Mouse (Mus musculus): ENCODE results near the gene Cfap61. TPM values are rescaled to one million over a fixed set of nuclear protein-coding genes. Genes with fewer than 3 reads are reported as not detected.
A peak's percentile ranks its signal among the peaks of the same experiment; 100 is the strongest.

Cfap61 gene
- polyA plus RNA-seq, 1 experiment from 2014 or later: 2.3 TPM

- no peaks in the 10 kb centered on the region for H3K36me3 ChIP-seq (ENCODE audit: control insufficient read depth, insufficient read depth, low read length)
- no peak overlapping the region for H3K9ac ChIP-seq (ENCODE audit: low read length)
- WGBS: 32% methylated on average over 24 of the region's 24 CpGs
- H3K27ac ChIP-seq (ENCODE audit: low read length): no peak overlapping the region
- no peak overlapping the region for H3K4me2 ChIP-seq (ENCODE audit: low read depth, low read length)
- no peaks in the 10 kb centered on the region for H3K4me1 ChIP-seq (replicated peaks; ENCODE audit: control insufficient read depth, insufficient read depth, low read length)
- H3K4me3 ChIP-seq (ENCODE audit: low read length): no peak overlapping the region
- no peaks in the 10 kb centered on the region for H3K9me3 ChIP-seq (ENCODE audit: control insufficient read depth, low read length)
- no peak for ATAC-seq (ENCODE audit: low read depth)
- no peaks in the 10 kb centered on the region for H3K27me3 ChIP-seq (ENCODE audit: control insufficient read depth, insufficient read depth, low read depth, low read length)
These were observed 110.6 kb downstream of the Cfap61 start for GRCm38 (mm10) chr2:146044926-146045890.

- no peaks in the 10 kb centered on the region for H3K27me3 ChIP-seq (ENCODE audit: control insufficient read depth, insufficient read depth, low read depth, low read length)
- no peak overlapping the region for H3K4me2 ChIP-seq (ENCODE audit: low read depth, low read length)
- H3K4me1 ChIP-seq (replicated peaks; ENCODE audit: control insufficient read depth, insufficient read depth, low read length): no peaks in the 10 kb centered on the region
- 82% methylated on average over 4 of the region's 4 CpGs for WGBS
- H3K27ac ChIP-seq (ENCODE audit: low read length): no peak overlapping the region
- H3K36me3 ChIP-seq (ENCODE audit: control insufficient read depth, insufficient read depth, low read length): no peaks in the 10 kb centered on the region
- H3K9ac ChIP-seq (ENCODE audit: low read length): no peak overlapping the region
- no peaks in the 10 kb centered on the region for H3K9me3 ChIP-seq (ENCODE audit: control insufficient read depth, low read length)
- no peak for ATAC-seq (ENCODE audit: low read depth)
- no peak overlapping the region for H3K4me3 ChIP-seq (ENCODE audit: low read length)
These were observed 113.1 kb downstream of the Cfap61 start for GRCm38 (mm10) chr2:146047691-146048090.

DNA sequence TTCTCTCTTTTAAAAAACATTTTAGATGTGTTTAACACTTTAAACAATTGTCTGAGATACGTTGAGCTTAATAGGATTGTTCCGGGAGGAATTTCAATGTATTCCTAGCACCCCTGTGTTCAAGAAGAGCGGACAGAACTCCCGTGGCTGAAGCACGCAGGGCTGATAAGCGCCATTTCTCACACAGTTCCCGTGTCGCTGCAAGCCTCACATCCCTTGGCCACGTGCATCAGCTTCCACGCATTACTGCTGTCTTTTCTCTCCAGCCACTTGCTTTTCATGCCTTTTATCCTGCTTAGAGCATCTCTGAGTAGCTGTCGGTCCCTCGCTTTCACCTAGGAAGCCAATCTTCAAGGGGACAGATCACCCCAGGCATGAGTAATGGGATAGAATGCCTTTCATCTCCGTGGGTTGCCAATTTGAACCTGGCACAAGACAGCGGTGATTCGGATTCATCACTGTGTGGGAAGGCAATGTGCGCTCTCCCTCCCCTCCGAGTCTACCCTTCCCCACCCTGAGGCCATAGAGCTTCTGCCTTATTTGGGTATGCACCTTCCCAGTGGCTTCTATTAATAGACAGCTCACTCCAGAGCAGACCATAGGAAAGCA, 113.7 kb downstream of the Cfap61 start:
- Histone ChIP-seq H3K9ac (ENCODE audit: low read length) (no peak overlapping the region), H3K4me3 (ENCODE audit: low read length) (no peak overlapping the region)
- WGBS: 57% methylated on average over 17 of the region's 17 CpGs

DNA sequence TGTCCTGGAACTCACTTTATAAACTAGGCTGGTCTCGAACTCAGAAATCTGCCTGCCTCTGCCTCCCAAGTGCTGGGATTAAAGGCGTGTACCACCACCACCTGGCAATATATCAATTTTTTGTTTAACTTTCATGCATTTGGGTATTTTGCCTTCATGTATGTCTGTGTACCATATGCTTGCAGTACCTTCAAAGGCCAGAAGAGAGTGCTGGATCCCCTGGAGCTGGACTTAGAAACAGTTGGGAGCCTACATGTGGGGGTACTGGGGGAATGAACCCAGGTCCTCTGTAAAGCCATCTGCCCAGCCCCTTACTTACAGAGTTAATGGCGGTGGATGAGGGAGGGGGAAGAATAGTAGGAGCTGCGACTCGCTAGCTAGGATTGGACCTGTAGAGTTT, 114.8 kb downstream of the Cfap61 start:
- H3K27ac ChIP-seq (ENCODE audit: low read length): no peak overlapping the region
- no peaks in the 10 kb centered on the region for H3K36me3 ChIP-seq (ENCODE audit: control insufficient read depth, insufficient read depth, low read length)
- no peak overlapping the region for H3K9ac ChIP-seq (ENCODE audit: low read length)
- WGBS: 79% methylated on average over 5 of the region's 5 CpGs
- no peak for ATAC-seq (ENCODE audit: low read depth)
- H3K9me3 ChIP-seq (ENCODE audit: control insufficient read depth, low read length): no peaks in the 10 kb centered on the region
- no peak overlapping the region for H3K4me3 ChIP-seq (ENCODE audit: low read length)
- H3K4me2 ChIP-seq (ENCODE audit: low read depth, low read length): no peak overlapping the region
- no peaks in the 10 kb centered on the region for H3K4me1 ChIP-seq (replicated peaks; ENCODE audit: control insufficient read depth, insufficient read depth, low read length)
- no peaks in the 10 kb centered on the region for H3K27me3 ChIP-seq (ENCODE audit: control insufficient read depth, insufficient read depth, low read depth, low read length)

More for the DNA sequence above, 113.7 kb downstream of the Cfap61 start:
- Histone ChIP-seq H3K4me1 (replicated peaks; ENCODE audit: control insufficient read depth, insufficient read depth, low read length) (no peaks in the 10 kb centered on the region), H3K4me2 (ENCODE audit: low read depth, low read length) (no peak overlapping the region), H3K27ac (ENCODE audit: low read length) (no peak overlapping the region), H3K36me3 (ENCODE audit: control insufficient read depth, insufficient read depth, low read length) (no peaks in the 10 kb centered on the region), H3K9me3 (ENCODE audit: control insufficient read depth, low read length) (no peaks in the 10 kb centered on the region), H3K27me3 (ENCODE audit: control insufficient read depth, insufficient read depth, low read depth, low read length) (no peaks in the 10 kb centered on the region)
- ATAC-seq (ENCODE audit: low read depth): no peak

GRCm38 (mm10) chr2:146050069-146050468, 115.5 kb downstream of the Cfap61 start:
- no peak for ATAC-seq (ENCODE audit: low read depth)
- Histone ChIP-seq H3K4me2 (ENCODE audit: low read depth, low read length) (no peak overlapping the region), H3K36me3 (ENCODE audit: control insufficient read depth, insufficient read depth, low read length) (no peaks in the 10 kb centered on the region), H3K4me1 (replicated peaks; ENCODE audit: control insufficient read depth, insufficient read depth, low read length) (no peaks in the 10 kb centered on the region), H3K27ac (ENCODE audit: low read length) (no peak overlapping the region), H3K9me3 (ENCODE audit: control insufficient read depth, low read length) (no peaks in the 10 kb centered on the region), H3K9ac (ENCODE audit: low read length) (no peak overlapping the region), H3K4me3 (ENCODE audit: low read length) (no peak overlapping the region), H3K27me3 (ENCODE audit: control insufficient read depth, insufficient read depth, low read depth, low read length) (no peaks in the 10 kb centered on the region)
- 48% methylated on average over 3 of the region's 3 CpGs for WGBS

DNA sequence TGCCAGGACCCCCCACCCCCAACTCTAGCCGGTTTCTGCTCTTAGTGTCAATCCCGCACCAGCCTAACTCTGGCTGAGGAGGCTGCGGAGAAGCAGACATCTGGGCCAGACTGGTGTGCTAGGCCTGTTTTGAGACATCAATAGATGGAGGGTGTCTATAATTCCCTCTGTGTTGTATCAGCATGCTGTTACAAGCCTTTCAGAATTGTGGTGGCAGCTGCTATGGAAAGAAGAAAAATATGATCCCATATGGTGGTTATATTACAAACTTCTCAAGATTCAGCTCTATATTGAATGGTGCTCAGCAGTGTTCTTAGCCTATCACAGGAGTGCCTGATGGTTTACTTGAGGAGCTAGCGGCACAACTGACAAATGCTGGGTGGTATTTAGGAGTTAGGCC, 116.8 kb downstream of the Cfap61 start:
- Histone ChIP-seq H3K27me3 (ENCODE audit: control insufficient read depth, insufficient read depth, low read depth, low read length) (no peaks in the 10 kb centered on the region), H3K9me3 (ENCODE audit: control insufficient read depth, low read length) (no peaks in the 10 kb centered on the region), H3K4me2 (ENCODE audit: low read depth, low read length) (no peak overlapping the region), H3K9ac (ENCODE audit: low read length) (no peak overlapping the region), H3K4me3 (ENCODE audit: low read length) (no peak overlapping the region), H3K27ac (ENCODE audit: low read length) (no peak overlapping the region), H3K4me1 (replicated peaks; ENCODE audit: control insufficient read depth, insufficient read depth, low read length) (no peaks in the 10 kb centered on the region), H3K36me3 (ENCODE audit: control insufficient read depth, insufficient read depth, low read length) (no peaks in the 10 kb centered on the region)
- no peak for ATAC-seq (ENCODE audit: low read depth)
- WGBS: 71% methylated on average over 4 of the region's 4 CpGs

DNA sequence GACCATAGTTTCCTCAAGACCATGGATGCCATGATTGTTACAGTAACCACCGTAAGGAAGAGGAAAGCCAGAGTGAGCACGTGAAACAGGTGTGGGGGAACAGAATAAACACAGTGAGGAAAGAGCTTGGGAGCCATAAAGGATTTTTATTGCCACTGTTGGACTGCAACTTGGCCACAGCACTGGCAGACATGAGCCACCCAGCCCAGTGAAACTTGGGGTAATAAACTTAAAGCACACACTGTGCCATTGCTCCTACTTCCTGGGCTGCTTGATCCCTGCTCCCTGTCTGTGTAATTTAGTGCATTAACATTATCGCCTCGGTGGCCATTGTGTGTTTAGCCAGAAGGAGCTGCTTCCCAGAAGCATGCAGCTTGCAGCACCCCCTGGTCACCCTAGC, 122.5 kb downstream of the Cfap61 start:
- no peaks in the 10 kb centered on the region for H3K9me3 ChIP-seq (ENCODE audit: control insufficient read depth, low read length)
- H3K4me1 ChIP-seq (replicated peaks; ENCODE audit: control insufficient read depth, insufficient read depth, low read length): no peaks in the 10 kb centered on the region
- H3K9ac ChIP-seq (ENCODE audit: low read length): no peak overlapping the region
- no peaks in the 10 kb centered on the region for H3K36me3 ChIP-seq (ENCODE audit: control insufficient read depth, insufficient read depth, low read length)
- no peaks in the 10 kb centered on the region for H3K27me3 ChIP-seq (ENCODE audit: control insufficient read depth, insufficient read depth, low read depth, low read length)
- H3K27ac ChIP-seq (ENCODE audit: low read length): no peak overlapping the region
- 68% methylated on average over 4 of the region's 4 CpGs for WGBS
- ATAC-seq (ENCODE audit: low read depth): no peak
- no peak overlapping the region for H3K4me2 ChIP-seq (ENCODE audit: low read depth, low read length)
- H3K4me3 ChIP-seq (ENCODE audit: low read length): no peak overlapping the region

- no peak overlapping the region for H3K4me2 ChIP-seq (ENCODE audit: low read depth, low read length)
- peaks cover 2% of the 10 kb centered on the region; the same call in 1 of the 2 replicates for H3K4me1 ChIP-seq (replicated peaks; ENCODE audit: control insufficient read depth, insufficient read depth, low read length)
- H3K9me3 ChIP-seq (ENCODE audit: control insufficient read depth, low read length): no peaks in the 10 kb centered on the region
- no peaks in the 10 kb centered on the region for H3K36me3 ChIP-seq (ENCODE audit: control insufficient read depth, insufficient read depth, low read length)
- no peaks in the 10 kb centered on the region for H3K27me3 ChIP-seq (ENCODE audit: control insufficient read depth, insufficient read depth, low read depth, low read length)
- no peak for ATAC-seq (ENCODE audit: low read depth)
- no peak overlapping the region for H3K27ac ChIP-seq (ENCODE audit: low read length)
- 59% methylated on average over 3 of the region's 3 CpGs for WGBS
- no peak overlapping the region for H3K9ac ChIP-seq (ENCODE audit: low read length)
- no peak overlapping the region for H3K4me3 ChIP-seq (ENCODE audit: low read length)
These were observed 124.2 kb downstream of the Cfap61 start for GRCm38 (mm10) chr2:146058791-146059190.

- Histone ChIP-seq H3K36me3 (ENCODE audit: control insufficient read depth, insufficient read depth, low read length) (no peaks in the 10 kb centered on the region), H3K4me3 (ENCODE audit: low read length) (peak overlapping the region; percentile 33), H3K9me3 (ENCODE audit: control insufficient read depth, low read length) (no peaks in the 10 kb centered on the region), H3K27me3 (ENCODE audit: control insufficient read depth, insufficient read depth, low read depth, low read length) (no peaks in the 10 kb centered on the region), H3K4me2 (ENCODE audit: low read depth, low read length) (peak overlapping the region; percentile 49), H3K4me1 (replicated peaks; ENCODE audit: control insufficient read depth, insufficient read depth, low read length) (peaks cover 2% of the 10 kb centered on the region; the same call in 1 of the 2 replicates), H3K27ac (ENCODE audit: low read length) (no peak overlapping the region), H3K9ac (ENCODE audit: low read length) (no peak overlapping the region)
- 55% methylated on average over 16 of the region's 16 CpGs for WGBS
- ATAC-seq (ENCODE audit: low read depth): no peak
These were observed 127.1 kb downstream of the Cfap61 start for GRCm38 (mm10) chr2:146061421-146062300.

Measured in lung, embryonic 16.5 days (tissue).